Comparison of ENCODE assay signal across 27 mouse cellular contexts in genomic region chr4:45072261-45072973, GRCm38 (mm10). TPM values are rescaled to one million over a fixed set of nuclear protein-coding genes. Genes with fewer than 3 reads are reported as not detected.
DNase-seq lines count a peak whose midpoint lies in the region; ATAC-seq and TF ChIP-seq lines count a peak whose summit lies in the region.
"Had no signal": no experiment of that assay in that cellular context is flagged by ENCODE, and none has a peak within 500 bp of the region (broad histone marks: within the 10 kb centered on the region; RNA-seq: fewer than 3 reads in every experiment).

No protein-coding gene starts in this region.

- H3K27me3 ChIP-seq in forebrain, embryonic 11.5 days (ENCODE audit: control insufficient read depth, insufficient read depth, low read length), result no peaks in the 10 kb centered on the region
- H3K27me3 ChIP-seq in forebrain, embryonic 14.5 days (replicated peaks; ENCODE audit: control insufficient read depth, insufficient read depth, low read length), result no peaks in the 10 kb centered on the region
- no peaks in the 10 kb centered on the region for H3K27me3 ChIP-seq in embryonic facial prominence, embryonic 14.5 days (replicated peaks; ENCODE audit: control insufficient read depth, insufficient read depth, low read length)
- no peaks in the 10 kb centered on the region for H3K27me3 ChIP-seq in kidney, embryonic 16.5 days (ENCODE audit: insufficient read depth, low read length)
- H3K27me3 ChIP-seq in liver, postnatal 0 days (ENCODE audit: insufficient read depth, low read length), result no peaks in the 10 kb centered on the region
- H3K27me3 ChIP-seq: CH12.LX; forebrain, embryonic 15.5 days; heart, embryonic 13.5 days; hindbrain, embryonic 12.5 days; limb, embryonic 13.5 days; neural tube, embryonic 13.5 days had no signal

- no peak overlapping the region for H3K4me3 ChIP-seq in forebrain, embryonic 11.5 days (ENCODE audit: low read depth, low read length)
- H3K4me3 ChIP-seq in forebrain, embryonic 14.5 days (ENCODE audit: low read depth, low read length), result no peak overlapping the region
- H3K4me3 ChIP-seq in embryonic facial prominence, embryonic 14.5 days (ENCODE audit: low read depth, low read length), result no peak overlapping the region
- no peak overlapping the region for H3K4me3 ChIP-seq in kidney, embryonic 16.5 days (ENCODE audit: low read length)
- H3K4me3 ChIP-seq in liver, postnatal 0 days (ENCODE audit: low read depth, low read length), result no peak overlapping the region
- H3K4me3 ChIP-seq in layer of hippocampus, adult 2 months, result no peak overlapping the region
- H3K4me3 ChIP-seq: forebrain, embryonic 15.5 days; heart, embryonic 13.5 days; hindbrain, embryonic 12.5 days; limb, embryonic 13.5 days; midbrain, embryonic 10.5 days; myocyte; neural tube, embryonic 13.5 days had no signal

- no peak for TF ChIP-seq EP300 in liver, postnatal 0 days (IDR thresholded peaks at IDR 0.05; ENCODE audit: low read depth)

- no peak overlapping the region for H3K4me2 ChIP-seq in forebrain, embryonic 11.5 days (ENCODE audit: low read depth, low read length, severe bottlenecking)
- H3K4me2 ChIP-seq in forebrain, embryonic 14.5 days (ENCODE audit: low read length), result no peak overlapping the region
- H3K4me2 ChIP-seq in embryonic facial prominence, embryonic 14.5 days (ENCODE audit: low read depth, low read length), result no peak overlapping the region
- no peak overlapping the region for H3K4me2 ChIP-seq in kidney, embryonic 16.5 days (replicated peaks; ENCODE audit: low read depth, low read length)
- H3K4me2 ChIP-seq in liver, postnatal 0 days (ENCODE audit: low read depth, low read length), result no peak overlapping the region
- H3K4me2 ChIP-seq: forebrain, embryonic 15.5 days; heart, embryonic 13.5 days; hindbrain, embryonic 12.5 days; limb, embryonic 13.5 days; neural tube, embryonic 13.5 days had no signal

- no peak for TF ChIP-seq CTCF in liver, postnatal 0 days (IDR thresholded peaks at IDR 0.05; ENCODE audit: low read depth)
- no peak for TF ChIP-seq CTCF in layer of hippocampus, adult 2 months (conservative IDR thresholded peaks at IDR 0.05)

- no peaks in the 10 kb centered on the region for H3K9me3 ChIP-seq in forebrain, embryonic 11.5 days (ENCODE audit: control insufficient read depth, low read length)
- H3K9me3 ChIP-seq in forebrain, embryonic 14.5 days (replicated peaks; ENCODE audit: control insufficient read depth, low read length), result no peaks in the 10 kb centered on the region
- H3K9me3 ChIP-seq in embryonic facial prominence, embryonic 14.5 days (ENCODE audit: control insufficient read depth, low read length), result no peaks in the 10 kb centered on the region
- H3K9me3 ChIP-seq in kidney, embryonic 16.5 days (ENCODE audit: low read length), result no peaks in the 10 kb centered on the region
- H3K9me3 ChIP-seq in liver, postnatal 0 days (ENCODE audit: low read length), result no peaks in the 10 kb centered on the region
- H3K9me3 ChIP-seq: forebrain, embryonic 15.5 days; heart, embryonic 13.5 days; hindbrain, embryonic 12.5 days; limb, embryonic 13.5 days; midbrain, embryonic 10.5 days; neural tube, embryonic 13.5 days had no signal

- no peak overlapping the region for H3K9ac ChIP-seq in forebrain, embryonic 11.5 days (ENCODE audit: low read length)
- no peak overlapping the region for H3K9ac ChIP-seq in forebrain, embryonic 14.5 days (ENCODE audit: low read length)
- H3K9ac ChIP-seq in embryonic facial prominence, embryonic 14.5 days (ENCODE audit: low read depth, low read length), result no peak overlapping the region
- H3K9ac ChIP-seq in kidney, embryonic 16.5 days (replicated peaks; ENCODE audit: low read length), result no peak overlapping the region
- no peak overlapping the region for H3K9ac ChIP-seq in liver, postnatal 0 days (replicated peaks)
- H3K9ac ChIP-seq: forebrain, embryonic 15.5 days; heart, embryonic 13.5 days; hindbrain, embryonic 12.5 days; limb, embryonic 13.5 days; neural tube, embryonic 13.5 days had no signal

- 83% methylated on average over 15 of the region's 15 CpGs for WGBS in forebrain, embryonic 11.5 days
- 81% methylated on average over 15 of the region's 15 CpGs for WGBS in forebrain, embryonic 14.5 days
- 68% methylated on average over 15 of the region's 15 CpGs for WGBS in embryonic facial prominence, embryonic 14.5 days
- WGBS in kidney, embryonic 16.5 days, result 49% methylated on average over 15 of the region's 15 CpGs
- WGBS in liver, postnatal 0 days (ENCODE audit: insufficient replicate concordance), result 78% methylated on average over 15 of the region's 15 CpGs

- no peaks in the 10 kb centered on the region for H3K4me1 ChIP-seq in forebrain, embryonic 11.5 days (replicated peaks; ENCODE audit: control insufficient read depth, insufficient read depth, low read length)
- H3K4me1 ChIP-seq in forebrain, embryonic 14.5 days (ENCODE audit: control insufficient read depth, insufficient read depth, low read length), result no peaks in the 10 kb centered on the region
- H3K4me1 ChIP-seq in embryonic facial prominence, embryonic 14.5 days (ENCODE audit: control insufficient read depth, insufficient read depth, low read length), result no peaks in the 10 kb centered on the region
- H3K4me1 ChIP-seq in kidney, embryonic 16.5 days (ENCODE audit: insufficient read depth, low read length), result peaks cover 11% of the 10 kb centered on the region
- peaks cover 10% of the 10 kb centered on the region; the same call in 1 of the 2 replicates for H3K4me1 ChIP-seq in liver, postnatal 0 days (ENCODE audit: insufficient read depth)
- H3K4me1 ChIP-seq: forebrain, embryonic 15.5 days had no signal

- no peak for ATAC-seq in forebrain, embryonic 11.5 days (replicated peaks; ENCODE audit: low FRiP score)
- ATAC-seq in forebrain, embryonic 14.5 days, result no peak
- ATAC-seq in embryonic facial prominence, embryonic 14.5 days (ENCODE audit: low read depth), result no peak
- peak; percentile 51; the same call in 1 of the 2 replicates for ATAC-seq in kidney, embryonic 16.5 days (ENCODE audit: low FRiP score, low TSS enrichment)
- peak; percentile 31; the same call in 1 of the 2 replicates for ATAC-seq in liver, postnatal 0 days
- ATAC-seq: forebrain, embryonic 15.5 days; lung, postnatal 0 days; midbrain, embryonic 16.5 days had no signal

- no peak overlapping the region for H3K27ac ChIP-seq in forebrain, embryonic 11.5 days (ENCODE audit: low read depth, low read length)
- H3K27ac ChIP-seq in forebrain, embryonic 14.5 days (ENCODE audit: low read depth, low read length), result no peak overlapping the region
- H3K27ac ChIP-seq in embryonic facial prominence, embryonic 14.5 days (replicated peaks; ENCODE audit: low read depth, low read length), result no peak overlapping the region
- peak overlapping the region; percentile 2; the same call in 1 of the 2 replicates for H3K27ac ChIP-seq in kidney, embryonic 16.5 days (ENCODE audit: low read length)
- H3K27ac ChIP-seq in liver, postnatal 0 days (ENCODE audit: low read depth), result no peak overlapping the region
- H3K27ac ChIP-seq in layer of hippocampus, adult 2 months, result no peak overlapping the region
- H3K27ac ChIP-seq: forebrain, embryonic 15.5 days; heart, embryonic 13.5 days; hindbrain, embryonic 12.5 days; limb, embryonic 13.5 days; macrophage; midbrain, embryonic 10.5 days; neural tube, embryonic 13.5 days had no signal

- H3K36me3 ChIP-seq in forebrain, embryonic 11.5 days (ENCODE audit: control insufficient read depth, insufficient read depth, low read length), result no peaks in the 10 kb centered on the region
- H3K36me3 ChIP-seq in forebrain, embryonic 14.5 days (ENCODE audit: control insufficient read depth, insufficient read depth, low read length), result no peaks in the 10 kb centered on the region; the same call in 1 of the 2 replicates
- H3K36me3 ChIP-seq in embryonic facial prominence, embryonic 14.5 days (ENCODE audit: control insufficient read depth, insufficient read depth, low read length), result no peaks in the 10 kb centered on the region
- no peaks in the 10 kb centered on the region for H3K36me3 ChIP-seq in kidney, embryonic 16.5 days (ENCODE audit: insufficient read depth, low read length)
- H3K36me3 ChIP-seq in liver, postnatal 0 days (replicated peaks; ENCODE audit: insufficient read depth, low read length), result no peaks in the 10 kb centered on the region
- H3K36me3 ChIP-seq: forebrain, embryonic 15.5 days; hindbrain, embryonic 12.5 days; neural tube, embryonic 13.5 days had no signal

- peak; percentile 30 for DNase-seq in forebrain, embryonic 11.5 days (ENCODE audit: low spot score)
- DNase-seq in forebrain, embryonic 14.5 days (ENCODE audit: low spot score), result no peak
- peak; percentile 23 for DNase-seq in embryonic facial prominence, embryonic 14.5 days (ENCODE audit: low spot score)
- no peak for DNase-seq in liver, postnatal 0 days
- DNase-seq in layer of hippocampus, adult 2 months (ENCODE audit: low spot score in 2 of 2), result no peak
- no peak for DNase-seq in gastrocnemius, postnatal 25 days
- DNase-seq: adrenal gland, adult 2 months; B cell, adult 2 months; cerebellum, adult 11-12 months; cerebellum, postnatal 10 days; gastrocnemius, postnatal 10 days; heart, adult 11 months; retina, postnatal 1 day; right cerebral cortex, postnatal 25 days; spleen, adult 18-20 months had no signal

RNA-seq across cellular contexts. Expression of gene Fbxo10, which starts 12.0 kb away (rescaled TPM):
- polyA plus RNA-seq in forebrain, embryonic 11.5 days (2014; fragmentation: Nextera tagmentation; extraction: Ambion mirVana), result 12.5 and 13.3 TPM in 2 replicates
- polyA plus RNA-seq in forebrain, embryonic 14.5 days (2014; fragmentation: Nextera tagmentation; extraction: Ambion mirVana), result 10.4 and 15.8 TPM in 2 replicates
- polyA plus RNA-seq in embryonic facial prominence, embryonic 14.5 days (2014; fragmentation: Nextera tagmentation; extraction: Ambion mirVana), result 14.7 and 15.7 TPM in 2 replicates
- 17.9 and 19.2 TPM in 2 replicates for polyA plus RNA-seq in kidney, embryonic 16.5 days (2015; fragmentation: Nextera tagmentation; extraction: Ambion mirVana)
- 1.5 and 2.0 TPM in 2 replicates for polyA plus RNA-seq in liver, postnatal 0 days (2015; fragmentation: Nextera tagmentation; extraction: Ambion mirVana)
- 10 to 100 TPM; 46.1 to 48.0 TPM for total RNA-seq in layer of hippocampus, adult 2 months (2021)
- total RNA-seq in gastrocnemius, postnatal 25 days (2021), result 1 to 10 TPM; 2.5 TPM

RNA-seq across cellular contexts. Expression of gene Tomm5, which starts 35.5 kb away (rescaled TPM):
- polyA plus RNA-seq in forebrain, embryonic 11.5 days (2014; fragmentation: Nextera tagmentation; extraction: Ambion mirVana), result 172 and 184 TPM in 2 replicates
- 154 and 176 TPM in 2 replicates for polyA plus RNA-seq in forebrain, embryonic 14.5 days (2014; fragmentation: Nextera tagmentation; extraction: Ambion mirVana)
- polyA plus RNA-seq in embryonic facial prominence, embryonic 14.5 days (2014; fragmentation: Nextera tagmentation; extraction: Ambion mirVana), result 240 and 250 TPM in 2 replicates
- polyA plus RNA-seq in kidney, embryonic 16.5 days (2015; fragmentation: Nextera tagmentation; extraction: Ambion mirVana), result 238 and 253 TPM in 2 replicates
- 144 and 147 TPM in 2 replicates for polyA plus RNA-seq in liver, postnatal 0 days (2015; fragmentation: Nextera tagmentation; extraction: Ambion mirVana)
- 10 to 100 TPM; 58.4 to 67.6 TPM for total RNA-seq in layer of hippocampus, adult 2 months (2021)
- 100 to 1,000 TPM in 1 of 2 experiments, 10 to 100 TPM in 1; 84.5 to 103 TPM for total RNA-seq in gastrocnemius, postnatal 25 days (2021)

RNA-seq across cellular contexts. Expression of gene Polr1e, which starts 54.0 kb away (rescaled TPM):
- polyA plus RNA-seq in forebrain, embryonic 11.5 days (2014; fragmentation: Nextera tagmentation; extraction: Ambion mirVana), result 54.5 and 55.2 TPM in 2 replicates
- polyA plus RNA-seq in forebrain, embryonic 14.5 days (2014; fragmentation: Nextera tagmentation; extraction: Ambion mirVana), result 35.3 and 38.7 TPM in 2 replicates
- 33.4 and 33.7 TPM in 2 replicates for polyA plus RNA-seq in embryonic facial prominence, embryonic 14.5 days (2014; fragmentation: Nextera tagmentation; extraction: Ambion mirVana)
- polyA plus RNA-seq in kidney, embryonic 16.5 days (2015; fragmentation: Nextera tagmentation; extraction: Ambion mirVana), result 39.9 and 43.0 TPM in 2 replicates
- 8.7 and 11.0 TPM in 2 replicates for polyA plus RNA-seq in liver, postnatal 0 days (2015; fragmentation: Nextera tagmentation; extraction: Ambion mirVana)
- total RNA-seq in layer of hippocampus, adult 2 months (2021), result 10 to 100 TPM; 11.3 to 12.8 TPM
- total RNA-seq in gastrocnemius, postnatal 25 days (2021), result 1 to 10 TPM; 4.0 to 4.6 TPM

Comparison
In these comparisons a context has a peak if more than half of its experiments do, and no peak if none do; other contexts are left out.
1. DNase-seq: peak in forebrain, embryonic 11.5 days (single experiment) and embryonic facial prominence, embryonic 14.5 days (single experiment); none in forebrain, embryonic 14.5 days (single experiment), liver, postnatal 0 days (single experiment), layer of hippocampus, adult 2 months (0 of 2) and gastrocnemius, postnatal 25 days (single experiment).
2. ATAC-seq: peak in kidney, embryonic 16.5 days (single experiment) and liver, postnatal 0 days (single experiment); none in forebrain, embryonic 11.5 days (single experiment), forebrain, embryonic 14.5 days (single experiment) and embryonic facial prominence, embryonic 14.5 days (single experiment).